Mouse (Mus musculus): Measurements from ENCODE around the gene Rxfp4. TPM values are rescaled to one million over a fixed set of nuclear protein-coding genes. Genes with fewer than 3 reads are reported as not detected.
A peak's percentile ranks its signal among the peaks of the same experiment; 100 is the strongest.

Rxfp4 gene
- total RNA-seq (2017), result not detected in 2 replicates

GRCm38 (mm10) chr3:88652846-88653515 is at the start of gene Rxfp4:
Gene Rxfp4, minus strand, starts transcription at chr3:88653142.
- no peak for ATAC-seq (ENCODE audit: extremely low read depth, insufficient number of reproducible peaks, low FRiP score, poor library complexity, severe bottlenecking)

- ATAC-seq (ENCODE audit: extremely low read depth, insufficient number of reproducible peaks, low FRiP score, poor library complexity, severe bottlenecking), result no peak
These were observed 48.3 kb upstream of the Rxfp4 start for GRCm38 (mm10) chr3:88701222-88701621.

DNA sequence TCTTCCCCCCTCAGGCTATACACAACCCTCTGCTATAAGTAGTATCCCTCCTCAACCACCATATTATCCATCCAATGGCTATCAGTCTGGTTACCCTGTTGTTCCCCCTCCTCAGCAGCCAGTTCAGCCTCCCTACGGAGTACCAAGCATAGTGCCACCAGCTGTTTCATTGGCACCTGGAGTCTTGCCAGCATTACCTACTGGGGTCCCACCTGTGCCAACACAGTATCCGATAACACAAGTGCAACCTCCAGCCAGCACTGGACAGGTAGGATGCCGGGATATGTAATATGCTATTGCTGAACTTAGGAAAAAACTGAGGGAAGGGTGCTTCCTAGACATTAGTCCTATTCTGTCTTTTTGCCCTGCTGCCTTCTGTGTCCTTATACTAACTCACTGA is 47.3 kb upstream of the Rxfp4 start:
- no peak for ATAC-seq (ENCODE audit: extremely low read depth, insufficient number of reproducible peaks, low FRiP score, poor library complexity, severe bottlenecking)

DNA sequence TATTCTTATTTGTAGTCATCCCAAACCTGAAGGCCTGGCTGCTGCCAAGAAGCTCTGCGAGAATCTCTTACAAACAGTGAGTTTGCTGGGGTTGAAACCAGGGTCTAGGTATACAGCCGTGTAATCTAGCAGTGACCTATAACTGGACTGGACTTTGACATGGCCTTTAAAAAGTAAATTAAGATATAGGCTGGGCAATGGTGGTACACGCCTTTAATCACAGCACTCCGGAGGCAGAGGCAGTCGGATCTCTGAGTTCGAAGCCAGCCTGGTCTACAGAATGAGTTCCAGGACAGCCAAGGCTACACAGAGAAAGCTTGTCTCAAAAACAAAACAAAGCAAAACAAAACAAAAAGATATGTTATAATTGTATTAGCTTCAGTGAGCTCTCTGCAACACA is 45.9 kb upstream of the Rxfp4 start:
- no peak for ATAC-seq (ENCODE audit: extremely low read depth, insufficient number of reproducible peaks, low FRiP score, poor library complexity, severe bottlenecking)

- no peak for ATAC-seq (ENCODE audit: extremely low read depth, insufficient number of reproducible peaks, low FRiP score, poor library complexity, severe bottlenecking)
These were observed 45.1 kb upstream of the Rxfp4 start for GRCm38 (mm10) chr3:88698051-88698450.

- no peak for ATAC-seq (ENCODE audit: extremely low read depth, insufficient number of reproducible peaks, low FRiP score, poor library complexity, severe bottlenecking)
These were observed 42.6 kb upstream of the Rxfp4 start for GRCm38 (mm10) chr3:88695545-88695944.

GRCm38 (mm10) chr3:88689079-88689478 is 36.1 kb upstream of the Rxfp4 start:
- ATAC-seq (ENCODE audit: extremely low read depth, insufficient number of reproducible peaks, low FRiP score, poor library complexity, severe bottlenecking), result no peak

DNA sequence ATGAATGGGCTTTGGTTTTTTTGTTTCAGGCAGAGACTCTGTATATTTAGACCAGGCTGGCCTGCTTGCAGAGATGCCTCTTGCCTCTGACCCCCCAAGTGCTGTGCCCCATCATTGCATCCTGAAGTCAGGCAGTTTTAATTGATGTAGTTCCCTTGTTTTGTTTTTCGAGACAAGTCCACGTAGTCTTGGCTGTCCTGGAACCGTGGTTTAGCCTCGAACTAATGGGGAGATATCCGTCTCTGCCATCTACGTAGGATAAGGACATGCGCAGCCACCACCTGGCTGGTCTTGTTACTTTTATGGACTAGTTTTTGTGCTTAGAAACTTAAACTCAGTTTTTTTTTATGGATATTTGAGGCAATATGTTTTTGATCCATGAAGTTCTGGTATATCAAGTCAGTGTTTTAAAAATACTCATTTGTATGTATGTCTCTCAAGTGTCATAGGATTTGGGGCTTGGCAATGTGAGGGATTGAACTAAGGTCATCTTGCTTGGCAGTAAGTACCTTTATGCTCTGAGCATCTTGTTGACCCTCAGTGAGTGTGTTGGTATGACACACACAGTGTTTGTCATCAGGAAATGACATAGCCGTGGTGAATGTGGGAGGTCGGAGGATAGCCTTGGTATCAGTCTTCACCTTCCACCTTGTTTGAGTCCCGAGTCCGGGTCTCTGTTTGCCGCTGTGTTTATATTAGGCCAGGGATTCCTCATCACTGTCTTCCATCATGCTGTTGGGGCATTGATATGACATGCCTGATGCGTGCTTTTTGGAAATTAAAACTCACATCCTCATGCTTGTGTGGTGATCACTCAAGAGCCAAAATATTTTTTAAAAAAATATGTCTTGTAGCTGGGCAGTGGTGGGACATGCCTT is 34.0 kb upstream of the Rxfp4 start:
- no peak for ATAC-seq (ENCODE audit: extremely low read depth, insufficient number of reproducible peaks, low FRiP score, poor library complexity, severe bottlenecking)

DNA sequence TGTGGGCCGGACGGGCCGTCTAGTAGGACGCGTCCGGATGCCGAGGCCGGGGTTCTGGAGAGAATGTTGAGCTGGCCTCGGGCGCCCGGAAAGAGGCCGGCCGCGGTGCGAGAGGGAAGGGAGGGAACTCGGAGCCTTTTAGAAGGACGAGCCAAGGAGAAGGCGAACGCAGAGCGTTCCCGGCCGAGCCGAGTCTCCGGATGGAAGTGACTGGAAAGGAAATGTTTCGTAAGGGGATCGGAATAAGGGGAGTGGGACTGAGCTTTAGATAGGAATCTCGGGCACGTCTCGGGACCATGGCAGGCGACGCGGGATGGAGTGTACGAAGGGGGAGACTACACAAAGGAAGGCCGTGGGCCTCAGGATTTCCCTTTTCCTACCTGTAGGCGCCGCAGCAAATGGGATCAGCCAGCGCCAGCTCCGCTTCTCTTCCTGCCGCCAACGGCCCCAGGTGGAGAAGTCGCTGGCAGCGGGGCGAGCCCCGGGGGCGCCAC is 33.1 kb upstream of the Rxfp4 start:
- no peak for ATAC-seq (ENCODE audit: extremely low read depth, insufficient number of reproducible peaks, low FRiP score, poor library complexity, severe bottlenecking)

- peak; percentile 98 for ATAC-seq (ENCODE audit: extremely low read depth, insufficient number of reproducible peaks, low FRiP score, poor library complexity, severe bottlenecking)
These were observed 32.3 kb upstream of the Rxfp4 start, which contains the start of gene Khdc4 for GRCm38 (mm10) chr3:88684980-88685941. Gene Khdc4, plus strand, starts transcription at chr3:88685803.

GRCm38 (mm10) chr3:88684236-88684979 is 31.5 kb upstream of the Rxfp4 start:
- no peak for ATAC-seq (ENCODE audit: extremely low read depth, insufficient number of reproducible peaks, low FRiP score, poor library complexity, severe bottlenecking)

DNA sequence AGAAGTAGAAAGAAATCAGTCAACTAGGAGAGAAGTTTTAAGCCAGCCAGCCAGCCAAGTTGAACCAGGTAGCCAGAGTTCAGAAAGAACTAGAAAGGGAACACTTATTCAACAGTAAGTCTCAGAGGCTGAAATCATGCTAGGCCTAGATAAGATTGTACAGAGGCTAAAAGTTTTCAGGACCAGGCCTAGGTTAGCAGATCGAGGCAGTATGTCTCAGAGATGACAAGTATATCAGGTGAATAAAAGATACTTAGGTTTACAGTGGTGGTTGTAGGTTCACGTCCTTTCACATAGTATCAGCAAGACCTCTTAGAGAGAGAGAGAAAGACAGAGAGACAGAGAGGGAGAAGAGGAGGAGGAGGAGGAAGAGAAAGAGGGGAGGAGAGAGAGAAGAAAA is 30.9 kb upstream of the Rxfp4 start:
- ATAC-seq (ENCODE audit: extremely low read depth, insufficient number of reproducible peaks, low FRiP score, poor library complexity, severe bottlenecking), result no peak

DNA sequence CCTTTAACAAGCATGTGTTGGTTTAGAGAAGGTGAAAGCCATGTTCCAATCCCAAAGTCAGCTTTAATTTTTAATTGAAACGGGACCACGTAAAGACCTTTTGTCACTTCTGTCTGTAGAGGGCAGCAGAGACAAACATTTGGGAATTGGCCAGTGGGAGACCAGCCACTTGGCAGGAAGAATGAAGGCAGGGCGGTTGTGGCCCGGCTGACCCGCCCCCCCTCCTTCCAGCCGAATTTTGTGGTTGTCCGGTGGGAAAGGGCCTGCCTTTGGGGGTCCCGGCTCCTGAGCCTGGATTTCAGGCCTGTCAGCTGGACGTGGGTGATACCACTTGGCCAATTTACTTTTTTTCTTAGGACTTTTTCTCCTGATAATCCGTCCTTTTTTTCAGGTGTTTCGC is 24.5 kb upstream of the Rxfp4 start:
- peak; percentile 88 for ATAC-seq (ENCODE audit: extremely low read depth, insufficient number of reproducible peaks, low FRiP score, poor library complexity, severe bottlenecking)

GRCm38 (mm10) chr3:88664095-88664494 is 11.2 kb upstream of the Rxfp4 start:
- ATAC-seq (ENCODE audit: extremely low read depth, insufficient number of reproducible peaks, low FRiP score, poor library complexity, severe bottlenecking), result peak; percentile 70

DNA sequence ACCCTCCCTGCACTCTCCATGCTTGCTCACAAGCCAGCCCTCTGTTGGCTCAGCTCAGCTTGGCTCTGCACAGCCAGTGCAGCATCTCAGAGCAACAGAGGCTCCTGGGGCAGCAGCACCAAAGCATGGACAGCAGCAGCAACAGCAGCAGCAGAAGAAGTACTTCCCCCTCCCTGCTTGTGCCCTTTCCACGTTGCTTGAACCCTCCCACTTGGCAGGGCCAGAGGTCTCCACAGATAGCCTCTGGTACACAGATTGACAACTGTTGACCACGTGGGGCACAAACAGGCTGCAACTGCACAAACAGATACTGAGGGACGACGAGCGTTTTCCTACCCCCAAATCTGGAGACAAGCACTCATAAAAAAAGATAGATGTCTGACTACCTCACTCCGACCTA is 6.9 kb upstream of the Rxfp4 start:
- no peak for ATAC-seq (ENCODE audit: extremely low read depth, insufficient number of reproducible peaks, low FRiP score, poor library complexity, severe bottlenecking)

DNA sequence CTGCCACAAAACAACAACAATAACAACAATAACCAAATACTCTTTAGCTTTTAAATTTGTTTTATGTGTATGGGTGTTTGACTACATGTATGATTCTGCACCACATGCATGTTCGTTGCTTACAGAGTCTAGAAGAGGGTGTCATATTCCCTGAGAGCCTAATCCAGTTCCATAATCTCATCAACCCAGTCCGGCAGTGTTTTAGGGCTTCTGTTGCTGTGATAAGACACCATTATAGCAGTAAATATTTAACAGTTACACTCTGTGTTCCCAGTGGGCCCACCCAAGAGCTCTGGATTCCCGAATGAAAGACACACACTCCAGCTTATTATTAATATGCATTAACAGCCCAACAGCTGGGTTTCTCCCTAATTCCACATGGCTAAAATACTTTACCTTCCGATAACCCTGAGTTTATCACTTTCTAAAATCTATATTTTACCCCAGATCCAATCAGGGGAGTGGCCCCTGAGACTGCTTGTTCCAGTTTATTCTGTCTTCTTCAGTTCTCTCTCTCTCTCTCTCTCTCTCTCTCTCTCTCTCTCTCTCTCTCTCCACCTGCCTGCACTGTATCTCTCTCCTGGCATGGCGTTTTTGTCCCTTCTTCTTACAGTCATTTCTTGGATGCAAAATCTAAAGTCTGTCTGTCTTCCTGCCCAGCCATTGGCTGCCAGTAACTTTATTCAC is 5.6 kb upstream of the Rxfp4 start:
- no peak for ATAC-seq (ENCODE audit: extremely low read depth, insufficient number of reproducible peaks, low FRiP score, poor library complexity, severe bottlenecking)

GRCm38 (mm10) chr3:88655619-88656018 is 2.7 kb upstream of the Rxfp4 start:
- ATAC-seq (ENCODE audit: extremely low read depth, insufficient number of reproducible peaks, low FRiP score, poor library complexity, severe bottlenecking), result no peak

GRCm38 (mm10) chr3:88654621-88655020 is 1.7 kb upstream of the Rxfp4 start:
- ATAC-seq (ENCODE audit: extremely low read depth, insufficient number of reproducible peaks, low FRiP score, poor library complexity, severe bottlenecking), result no peak
